Mouse (Mus musculus): ENCODE measurements around the gene Rab6b. TPM values are rescaled to one million over a fixed set of nuclear protein-coding genes. Genes with fewer than 3 reads are reported as not detected.

Gene Rab6b
- polyA plus RNA-seq, 1 experiment: 1.7 TPM

- Histone ChIP-seq H3ac (ENCODE audit: control insufficient read depth, insufficient read length, low read depth) (no peak overlapping the region), H3K79me2 (ENCODE audit: control insufficient read depth, insufficient read depth) (no peaks in the 10 kb centered on the region), H3K27me3 (ENCODE audit: control insufficient read depth, insufficient read depth, insufficient read length) (no peaks in the 10 kb centered on the region), H3K4me3 (ENCODE audit: insufficient read depth, poor library complexity, severe bottlenecking) (no peak overlapping the region), H3K79me3 (ENCODE audit: low read depth) (no peaks in the 10 kb centered on the region), H3K36me3 (ENCODE audit: control insufficient read depth, insufficient read depth) (no peaks in the 10 kb centered on the region)
- TF ChIP-seq FOSL1 (IDR thresholded peaks at IDR 0.05; ENCODE audit: insufficient read depth, low read length, poor library complexity, severe bottlenecking): no peak
- TF ChIP-seq CEBPB (IDR thresholded peaks at IDR 0.05; ENCODE audit: low read depth): no peak
- no peak for TF ChIP-seq MYOD1 (IDR thresholded peaks at IDR 0.05; ENCODE audit: control insufficient read depth, insufficient read length, low read depth)
- no peak for TF ChIP-seq USF1 (IDR thresholded peaks at IDR 0.05; ENCODE audit: low read depth)
- TF ChIP-seq MYOG (IDR thresholded peaks at IDR 0.05; ENCODE audit: control insufficient read depth, extremely low read depth, insufficient read length): no peak
- no peak for TF ChIP-seq CTCF (IDR thresholded peaks at IDR 0.05; ENCODE audit: control insufficient read depth, insufficient read depth, insufficient read length)
- TF ChIP-seq MAX (IDR thresholded peaks at IDR 0.05): no peak
These were observed 23.0 kb downstream of the Rab6b start for GRCm38 (mm10) chr9:103134450-103135030.

DNA sequence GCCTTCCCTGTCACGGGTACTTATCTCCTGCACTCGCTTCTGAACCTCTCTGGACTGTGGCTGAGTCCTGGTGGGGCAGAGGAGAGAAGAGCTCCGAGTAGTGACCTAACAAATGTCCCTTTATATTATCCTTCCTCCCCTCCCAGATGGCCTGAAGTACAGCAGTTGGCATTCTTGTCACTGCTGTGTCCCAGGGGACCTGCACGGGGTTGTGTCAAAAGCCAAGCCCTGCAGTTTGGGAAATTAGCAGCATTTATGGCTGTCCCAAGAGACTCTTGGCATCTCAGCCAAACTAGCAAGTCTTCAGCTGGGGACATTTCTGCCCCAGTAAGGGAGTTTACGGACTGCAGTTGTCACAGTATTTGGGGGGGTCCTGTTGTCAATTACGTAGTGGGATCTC, 27.9 kb downstream of the Rab6b start:
- H3K79me3 ChIP-seq (ENCODE audit: low read depth): no peaks in the 10 kb centered on the region
- no peaks in the 10 kb centered on the region for H3K27me3 ChIP-seq (ENCODE audit: control insufficient read depth, insufficient read depth, insufficient read length)
- no peaks in the 10 kb centered on the region for H3K79me2 ChIP-seq (ENCODE audit: control insufficient read depth, insufficient read depth)
- TF ChIP-seq CTCF (IDR thresholded peaks at IDR 0.05; ENCODE audit: control insufficient read depth, insufficient read depth, insufficient read length): no peak
- TF ChIP-seq MYOG (IDR thresholded peaks at IDR 0.05; ENCODE audit: control insufficient read depth, extremely low read depth, insufficient read length): no peak
- TF ChIP-seq MAX (IDR thresholded peaks at IDR 0.05): no peak
- no peak for TF ChIP-seq FOSL1 (IDR thresholded peaks at IDR 0.05; ENCODE audit: insufficient read depth, low read length, poor library complexity, severe bottlenecking)
- no peak for TF ChIP-seq CEBPB (IDR thresholded peaks at IDR 0.05; ENCODE audit: low read depth)
- TF ChIP-seq MYOD1 (IDR thresholded peaks at IDR 0.05; ENCODE audit: control insufficient read depth, insufficient read length, low read depth): no peak
- TF ChIP-seq USF1 (IDR thresholded peaks at IDR 0.05; ENCODE audit: low read depth): no peak
- no peak overlapping the region for H3K4me3 ChIP-seq (ENCODE audit: insufficient read depth, poor library complexity, severe bottlenecking)
- no peak overlapping the region for H3ac ChIP-seq (ENCODE audit: control insufficient read depth, insufficient read length, low read depth)
- H3K36me3 ChIP-seq (ENCODE audit: control insufficient read depth, insufficient read depth): no peaks in the 10 kb centered on the region

DNA sequence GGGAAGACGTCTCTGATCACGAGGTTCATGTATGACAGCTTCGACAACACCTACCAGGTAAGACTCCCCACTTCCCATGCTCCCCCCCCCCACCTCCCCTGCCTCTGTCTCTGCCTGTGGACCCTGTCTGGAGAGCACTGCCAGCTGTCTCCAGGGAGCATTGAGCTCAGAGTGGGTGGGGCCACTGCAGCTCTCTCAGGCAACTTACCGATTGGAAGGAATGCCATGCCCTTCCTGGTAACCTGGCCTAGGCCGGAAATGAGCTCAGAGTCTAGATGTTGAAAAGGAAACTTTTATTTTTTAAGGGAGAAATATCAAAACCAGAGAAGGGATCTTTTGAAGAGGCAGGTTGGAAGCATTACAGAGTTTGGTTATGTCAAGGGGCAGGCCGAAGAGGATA, 28.8 kb downstream of the Rab6b start:
- Histone ChIP-seq H3K79me3 (ENCODE audit: low read depth) (no peaks in the 10 kb centered on the region), H3K4me3 (ENCODE audit: insufficient read depth, poor library complexity, severe bottlenecking) (no peak overlapping the region), H3ac (ENCODE audit: control insufficient read depth, insufficient read length, low read depth) (no peak overlapping the region), H3K79me2 (ENCODE audit: control insufficient read depth, insufficient read depth) (no peaks in the 10 kb centered on the region), H3K27me3 (ENCODE audit: control insufficient read depth, insufficient read depth, insufficient read length) (no peaks in the 10 kb centered on the region), H3K36me3 (ENCODE audit: control insufficient read depth, insufficient read depth) (no peaks in the 10 kb centered on the region)
- no peak for TF ChIP-seq MYOG (IDR thresholded peaks at IDR 0.05; ENCODE audit: control insufficient read depth, extremely low read depth, insufficient read length)
- no peak for TF ChIP-seq USF1 (IDR thresholded peaks at IDR 0.05; ENCODE audit: low read depth)
- no peak for TF ChIP-seq CEBPB (IDR thresholded peaks at IDR 0.05; ENCODE audit: low read depth)
- TF ChIP-seq MYOD1 (IDR thresholded peaks at IDR 0.05; ENCODE audit: control insufficient read depth, insufficient read length, low read depth): no peak
- no peak for TF ChIP-seq CTCF (IDR thresholded peaks at IDR 0.05; ENCODE audit: control insufficient read depth, insufficient read depth, insufficient read length)
- TF ChIP-seq FOSL1 (IDR thresholded peaks at IDR 0.05; ENCODE audit: insufficient read depth, low read length, poor library complexity, severe bottlenecking): no peak
- no peak for TF ChIP-seq MAX (IDR thresholded peaks at IDR 0.05)

- no peak overlapping the region for H3ac ChIP-seq (ENCODE audit: control insufficient read depth, insufficient read length, low read depth)
- no peaks in the 10 kb centered on the region for H3K79me3 ChIP-seq (ENCODE audit: low read depth)
- TF ChIP-seq MYOD1 (IDR thresholded peaks at IDR 0.05; ENCODE audit: control insufficient read depth, insufficient read length, low read depth) (no peak), CTCF (IDR thresholded peaks at IDR 0.05; ENCODE audit: control insufficient read depth, insufficient read depth, insufficient read length) (no peak), USF1 (IDR thresholded peaks at IDR 0.05; ENCODE audit: low read depth) (no peak), MYOG (IDR thresholded peaks at IDR 0.05; ENCODE audit: control insufficient read depth, extremely low read depth, insufficient read length) (no peak), FOSL1 (IDR thresholded peaks at IDR 0.05; ENCODE audit: insufficient read depth, low read length, poor library complexity, severe bottlenecking) (no peak), MAX (IDR thresholded peaks at IDR 0.05) (no peak), CEBPB (IDR thresholded peaks at IDR 0.05; ENCODE audit: low read depth) (no peak)
- no peaks in the 10 kb centered on the region for H3K27me3 ChIP-seq (ENCODE audit: control insufficient read depth, insufficient read depth, insufficient read length)
- no peaks in the 10 kb centered on the region for H3K36me3 ChIP-seq (ENCODE audit: control insufficient read depth, insufficient read depth)
- no peak overlapping the region for H3K4me3 ChIP-seq (ENCODE audit: insufficient read depth, poor library complexity, severe bottlenecking)
- no peaks in the 10 kb centered on the region for H3K79me2 ChIP-seq (ENCODE audit: control insufficient read depth, insufficient read depth)
These were observed 29.7 kb downstream of the Rab6b start for GRCm38 (mm10) chr9:103141266-103141665.

GRCm38 (mm10) chr9:103143881-103144280, 32.3 kb downstream of the Rab6b start:
- no peaks in the 10 kb centered on the region for H3K79me2 ChIP-seq (ENCODE audit: control insufficient read depth, insufficient read depth)
- no peak for TF ChIP-seq CEBPB (IDR thresholded peaks at IDR 0.05; ENCODE audit: low read depth)
- TF ChIP-seq USF1 (IDR thresholded peaks at IDR 0.05; ENCODE audit: low read depth): no peak
- no peak overlapping the region for H3K4me3 ChIP-seq (ENCODE audit: insufficient read depth, poor library complexity, severe bottlenecking)
- H3K79me3 ChIP-seq (ENCODE audit: low read depth): no peaks in the 10 kb centered on the region
- H3ac ChIP-seq (ENCODE audit: control insufficient read depth, insufficient read length, low read depth): no peak overlapping the region
- no peaks in the 10 kb centered on the region for H3K36me3 ChIP-seq (ENCODE audit: control insufficient read depth, insufficient read depth)
- no peaks in the 10 kb centered on the region for H3K27me3 ChIP-seq (ENCODE audit: control insufficient read depth, insufficient read depth, insufficient read length)

- Histone ChIP-seq H3K79me2 (ENCODE audit: control insufficient read depth, insufficient read depth) (no peaks in the 10 kb centered on the region), H3K36me3 (ENCODE audit: control insufficient read depth, insufficient read depth) (no peaks in the 10 kb centered on the region), H3K27me3 (ENCODE audit: control insufficient read depth, insufficient read depth, insufficient read length) (no peaks in the 10 kb centered on the region), H3ac (ENCODE audit: control insufficient read depth, insufficient read length, low read depth) (no peak overlapping the region), H3K4me3 (ENCODE audit: insufficient read depth, poor library complexity, severe bottlenecking) (no peak overlapping the region), H3K79me3 (ENCODE audit: low read depth) (no peaks in the 10 kb centered on the region)
- no peak for TF ChIP-seq CEBPB (IDR thresholded peaks at IDR 0.05; ENCODE audit: low read depth)
- no peak for TF ChIP-seq FOSL1 (IDR thresholded peaks at IDR 0.05; ENCODE audit: insufficient read depth, low read length, poor library complexity, severe bottlenecking)
- no peak for TF ChIP-seq MYOG (IDR thresholded peaks at IDR 0.05; ENCODE audit: control insufficient read depth, extremely low read depth, insufficient read length)
- TF ChIP-seq MAX (IDR thresholded peaks at IDR 0.05): no peak
- TF ChIP-seq MYOD1 (IDR thresholded peaks at IDR 0.05; ENCODE audit: control insufficient read depth, insufficient read length, low read depth): no peak
- no peak for TF ChIP-seq USF1 (IDR thresholded peaks at IDR 0.05; ENCODE audit: low read depth)
- no peak for TF ChIP-seq CTCF (IDR thresholded peaks at IDR 0.05; ENCODE audit: control insufficient read depth, insufficient read depth, insufficient read length)
These were observed 33.8 kb downstream of the Rab6b start for GRCm38 (mm10) chr9:103145351-103145750.

Data from C2C12 (cell line).